Mouse (Mus musculus): ENCODE results near the gene Trem1. TPM values are rescaled to one million over a fixed set of nuclear protein-coding genes. Genes with fewer than 3 reads are reported as not detected.

The Trem1 gene
- under 1 TPM in 1 of 2 experiments, not detected in 1; 0.23 TPM for total RNA-seq (2023)

GRCm38 (mm10) chr17:48232518-48232917 is at the start of gene Trem1:
Trem1 (plus strand) TSS chr17:48232768.

GRCm38 (mm10) chr17:48247221-48247928 is 14.8 kb downstream of the Trem1 start, which contains the start of gene Trem3:
Trem3 (plus strand) TSS chr17:48247777.

GRCm38 (mm10) chr17:48263741-48264362 is 31.3 kb downstream of the Trem1 start, which contains the start of gene Treml4:
Treml4 (plus strand) TSS chr17:48264295.

Other genes starting within 250 kb of the Trem1 start
- gene 1700122O11Rik, start 194.5 kb upstream of the Trem1 start, total RNA-seq (2023) = not detected
- not detected for gene 1700067P10Rik, start 143.4 kb upstream of the Trem1 start, total RNA-seq (2023)
- gene 9830107B12Rik, start 86.5 kb upstream of the Trem1 start, total RNA-seq (2023) = not detected
- under 1 TPM in 1 of 2 experiments, not detected in 1; 0.79 TPM for gene A530064D06Rik, start 65.5 kb upstream of the Trem1 start, total RNA-seq (2023)
- gene Trem3, start 15.0 kb downstream of the Trem1 start, total RNA-seq (2023) = not detected
- 1 to 10 TPM; 1.7 to 3.4 TPM for gene Treml4, start 31.5 kb downstream of the Trem1 start, total RNA-seq (2023)
- 10 to 100 TPM; 80.4 to 94.4 TPM for gene Treml2, start 66.7 kb downstream of the Trem1 start, total RNA-seq (2023)
- gene B430306N03Rik, start 83.4 kb downstream of the Trem1 start, total RNA-seq (2023) = 1 to 10 TPM; 6.5 to 7.4 TPM
- not detected for gene Trem2, start 113.6 kb downstream of the Trem1 start, total RNA-seq (2023)
- gene Treml1, start 127.1 kb downstream of the Trem1 start, total RNA-seq (2023) = not detected
- gene Nfya, start 177.1 kb downstream of the Trem1 start, total RNA-seq (2023) = 10 to 100 TPM; 71.0 to 76.6 TPM
- 10 to 100 TPM; 29.3 to 30.7 TPM for gene Oard1, start 177.2 kb downstream of the Trem1 start, total RNA-seq (2023)
- gene Apobec2, start 200.2 kb downstream of the Trem1 start, total RNA-seq (2023) = 1 to 10 TPM; 2.7 to 5.7 TPM
- 1 to 10 TPM; 1.3 to 2.2 TPM for gene Tspo2, start 218.8 kb downstream of the Trem1 start, total RNA-seq (2023)
- 10 to 100 TPM; 18.4 to 18.6 TPM for gene Unc5cl, start 222.1 kb downstream of the Trem1 start, total RNA-seq (2023)